Mouse (Mus musculus): ENCODE data around the gene Prkd1. TPM values are rescaled to one million over a fixed set of nuclear protein-coding genes. Genes with fewer than 3 reads are reported as not detected.

Gene Prkd1
- total and polyA plus RNA-seq, 3 experiments, result 2.6 to 6.6 (median 5.4) TPM

- Histone ChIP-seq H3K79me2 (replicated peaks; ENCODE audit: control insufficient read depth, insufficient read depth, low read length) (no peaks in the 10 kb centered on the region), H3K27ac (no peak overlapping the region), H3K4me1 (ENCODE audit: control insufficient read depth, insufficient read depth, low read length) (peaks cover 8% of the 10 kb centered on the region), H3K9ac (ENCODE audit: low read depth, low read length) (no peak overlapping the region), H3K36me3 (ENCODE audit: control insufficient read depth, insufficient read depth, low read length) (peaks cover 16% of the 10 kb centered on the region), H3K4me3 (no peak overlapping the region), H3K27me3 (ENCODE audit: control insufficient read depth, insufficient read depth, low read length) (no peaks in the 10 kb centered on the region)
- TF ChIP-seq CTCF (IDR thresholded peaks at IDR 0.05), result no peak
- TF ChIP-seq POLR2A (IDR thresholded peaks at IDR 0.05; ENCODE audit: insufficient read depth, low read depth, low read length), result no peak
- TF ChIP-seq EP300 (IDR thresholded peaks at IDR 0.05; ENCODE audit: insufficient read depth, low read depth, low read length), result no peak
- intact Hi-C loops (cut with DNase I), result loop anchor here (5.0 kb wide), 2 partner anchors 33 to 133 kb away; partner anchors contain the start of gene Prkd1
- WGBS, result 79% methylated on average over 2 of the region's 2 CpGs
- no peak for DNase-seq
Measured at GRCm38 (mm10) chr12:50514526-50514925, 134.4 kb downstream of the Prkd1 start.

GRCm38 (mm10) chr12:50511486-50512225, 137.2 kb downstream of the Prkd1 start:
- WGBS, result 15% methylated on average over 4 of the region's 4 CpGs

GRCm38 (mm10) chr12:50508762-50509161, 140.1 kb downstream of the Prkd1 start:
- 67% methylated on average over 2 of the region's 2 CpGs for WGBS
- intact Hi-C loops (cut with DNase I), result no loop called here

More at GRCm38 (mm10) chr12:50511486-50512225, 137.2 kb downstream of the Prkd1 start:
- peak; percentile 17 to 29 for DNase-seq
- Histone ChIP-seq H3K9ac (ENCODE audit: low read depth, low read length) (peak overlapping the region; percentile 48; the same call in 1 of the 2 replicates), H3K4me1 (ENCODE audit: control insufficient read depth, insufficient read depth, low read length) (peaks cover 11% of the 10 kb centered on the region), H3K36me3 (ENCODE audit: control insufficient read depth, insufficient read depth, low read length) (peaks cover 16% of the 10 kb centered on the region), H3K27me3 (ENCODE audit: control insufficient read depth, insufficient read depth, low read length) (no peaks in the 10 kb centered on the region), H3K27ac (peak overlapping the region; percentile 73), H3K79me2 (replicated peaks; ENCODE audit: control insufficient read depth, insufficient read depth, low read length) (no peaks in the 10 kb centered on the region), H3K4me3 (no peak overlapping the region)
- TF ChIP-seq EP300 (IDR thresholded peaks at IDR 0.05; ENCODE audit: insufficient read depth, low read depth, low read length) (no peak), CTCF (IDR thresholded peaks at IDR 0.05) (no peak), POLR2A (IDR thresholded peaks at IDR 0.05; ENCODE audit: insufficient read depth, low read depth, low read length) (no peak)
- intact Hi-C loops (cut with DNase I), result loop anchor here (5.0 kb wide), 2 partner anchors 36 to 136 kb away; partner anchors contain the start of gene Prkd1

GRCm38 (mm10) chr12:50499796-50500504, 148.9 kb downstream of the Prkd1 start:
- no peak for TF ChIP-seq POLR2A (IDR thresholded peaks at IDR 0.05; ENCODE audit: insufficient read depth, low read depth, low read length)
- no peak for TF ChIP-seq EP300 (IDR thresholded peaks at IDR 0.05; ENCODE audit: insufficient read depth, low read depth, low read length)
- TF ChIP-seq CTCF (IDR thresholded peaks at IDR 0.05), result no peak
- no peak overlapping the region for H3K27ac ChIP-seq
- 92% methylated on average over 3 of the region's 3 CpGs for WGBS
- no peak overlapping the region for H3K9ac ChIP-seq (ENCODE audit: low read depth, low read length)
- peaks cover 2% of the 10 kb centered on the region; the same call in 1 of the 2 replicates for H3K4me1 ChIP-seq (ENCODE audit: control insufficient read depth, insufficient read depth, low read length)
- no peak for DNase-seq
- H3K79me2 ChIP-seq (replicated peaks; ENCODE audit: control insufficient read depth, insufficient read depth, low read length), result no peaks in the 10 kb centered on the region
- no peaks in the 10 kb centered on the region for H3K36me3 ChIP-seq (ENCODE audit: control insufficient read depth, insufficient read depth, low read length)
- H3K27me3 ChIP-seq (ENCODE audit: control insufficient read depth, insufficient read depth, low read length), result no peaks in the 10 kb centered on the region
- intact Hi-C loops (cut with DNase I), result no loop called here
- H3K4me3 ChIP-seq, result no peak overlapping the region

More at GRCm38 (mm10) chr12:50508762-50509161, 140.1 kb downstream of the Prkd1 start:
- Histone ChIP-seq H3K79me2 (replicated peaks; ENCODE audit: control insufficient read depth, insufficient read depth, low read length) (no peaks in the 10 kb centered on the region), H3K27ac (peak overlapping the region; percentile 47), H3K9ac (ENCODE audit: low read depth, low read length) (no peak overlapping the region), H3K36me3 (ENCODE audit: control insufficient read depth, insufficient read depth, low read length) (peaks cover 16% of the 10 kb centered on the region), H3K4me3 (no peak overlapping the region), H3K4me1 (ENCODE audit: control insufficient read depth, insufficient read depth, low read length) (peaks cover 11% of the 10 kb centered on the region), H3K27me3 (ENCODE audit: control insufficient read depth, insufficient read depth, low read length) (no peaks in the 10 kb centered on the region)
- TF ChIP-seq EP300 (IDR thresholded peaks at IDR 0.05; ENCODE audit: insufficient read depth, low read depth, low read length) (no peak), CTCF (IDR thresholded peaks at IDR 0.05) (no peak), POLR2A (IDR thresholded peaks at IDR 0.05; ENCODE audit: insufficient read depth, low read depth, low read length) (no peak)
- peak in 1 of 2 experiments; percentile 24 for DNase-seq

- 62% methylated on average over 3 of the region's 3 CpGs for WGBS
- H3K79me2 ChIP-seq (replicated peaks; ENCODE audit: control insufficient read depth, insufficient read depth, low read length), result no peaks in the 10 kb centered on the region
- TF ChIP-seq CTCF (IDR thresholded peaks at IDR 0.05) (peak; percentile 18; the same call in 1 of the 2 replicates), POLR2A (IDR thresholded peaks at IDR 0.05; ENCODE audit: insufficient read depth, low read depth, low read length) (no peak)
- no peaks in the 10 kb centered on the region for H3K27me3 ChIP-seq (ENCODE audit: control insufficient read depth, insufficient read depth, low read length)
- intact Hi-C loops (cut with DNase I), result no loop called here
- no peak overlapping the region for H3K27ac ChIP-seq
- H3K4me3 ChIP-seq, result no peak overlapping the region
- H3K9ac ChIP-seq (ENCODE audit: low read depth, low read length), result no peak overlapping the region
- DNase-seq, result no peak
- H3K4me1 ChIP-seq (ENCODE audit: control insufficient read depth, insufficient read depth, low read length), result peaks cover 3% of the 10 kb centered on the region
- H3K36me3 ChIP-seq (ENCODE audit: control insufficient read depth, insufficient read depth, low read length), result no peaks in the 10 kb centered on the region
Measured at GRCm38 (mm10) chr12:50496006-50496405, 152.9 kb downstream of the Prkd1 start.

Data from heart, adult 2 months (tissue).